Mouse (Mus musculus) stomach, postnatal 0 days (tissue): ENCODE measurements around the gene St3gal5. TPM values are rescaled to one million over a fixed set of nuclear protein-coding genes. Genes with fewer than 3 reads are reported as not detected.

Source experiments
- ATAC-seq: fragments of 200-750 bp; cut with Nextera tagmentation; 2 replicates; pipeline ENCODE4 v1.8.0; 2017; ENCODE audit not compliant: low FRiP score, low TSS enrichment
- DNase-seq: peaks from one replicate; pipeline ENCODE4 v3.0.0-alpha.2; 2016; ENCODE audit warnings: low spot score
- H3K27ac ChIP-seq: fragments of 300-500 bp; sonication (generic); replicated peaks from 2 replicates; pipeline ENCODE4 v1.5.1; 2014; ENCODE audit warnings: mild to moderate bottlenecking, control low read depth
- H3K27me3 ChIP-seq: fragments of 300-500 bp; sonication (generic); 2 replicates; pipeline ENCODE4 v1.6.1; 2014; ENCODE audit warnings: low read length; ENCODE audit not compliant: control insufficient read depth, insufficient read depth
- H3K36me3 ChIP-seq: fragments of 300-500 bp; sonication (generic); 2 replicates; pipeline ENCODE4 v1.6.1; 2014; ENCODE audit warnings: low read length, mixed read lengths; ENCODE audit not compliant: control insufficient read depth, insufficient read depth
- H3K4me1 ChIP-seq: fragments of 300-500 bp; sonication (generic); replicated peaks from 2 replicates; pipeline ENCODE4 v1.6.1; 2014; ENCODE audit warnings: antibody characterized with exemption; ENCODE audit not compliant: control insufficient read depth, insufficient read depth
- H3K4me2 ChIP-seq: fragments of 300-500 bp; sonication (generic); replicated peaks from 2 replicates; pipeline ENCODE4 v1.6.1; 2014; ENCODE audit warnings: low read depth, mild to moderate bottlenecking, control low read depth, moderate library complexity
- H3K4me3 ChIP-seq: fragments of 300-500 bp; sonication (generic); 2 replicates; pipeline ENCODE4 v1.5.1; 2014; ENCODE audit warnings: low read depth, low read length, control low read depth
- H3K9ac ChIP-seq: fragments of 300-500 bp; sonication (generic); 2 replicates; pipeline ENCODE4 v1.6.1; 2014; ENCODE audit warnings: mild to moderate bottlenecking, low read length, control low read depth, mixed read lengths
- H3K9me3 ChIP-seq: fragments of 300-500 bp; sonication (generic); 2 replicates; pipeline ENCODE4 v1.6.1; 2016; ENCODE audit warnings: low read length; ENCODE audit not compliant: control insufficient read depth
- CTCF ChIP-seq: IDR thresholded peaks from 2 replicates; pipeline ENCODE4 v1.5.1; 2016; ENCODE audit warnings: antibody characterized with exemption, low read depth, mild to moderate bottlenecking, moderate library complexity
- EP300 ChIP-seq: optimal IDR thresholded peaks from 2 replicates; pipeline ENCODE3; 2016; ENCODE audit warnings: antibody characterized with exemption
- WGBS: fragments of 180-500 bp; shearing (Covaris S2); extraction: QIAGEN DNeasy Blood & Tissue Kit; methylation state at CpG from one replicate; pipeline ENCODE4 v1.1.7; 2014; 5-methylcytosine and 5-hydroxymethylcytosine counted together
- polyA plus RNA-seq: library from polyadenylated mRNA; unstranded; fragments of >200 nt; fragmentation: Nextera tagmentation; extraction: Ambion mirVana; gene quantifications from 2 replicates; pipeline ENCODE4 v1.2.1, GENCODE M21; 2015

The St3gal5 gene
- polyA plus RNA-seq, result 13.4 and 14.2 TPM in 2 replicates

- Histone ChIP-seq H3K9me3 (no peaks in the 10 kb centered on the region), H3K27me3 (no peaks in the 10 kb centered on the region), H3K36me3 (no peaks in the 10 kb centered on the region), H3K9ac (peak within 1 kb of the TSS; percentile 70), H3K4me1 (0 out of 2 replicates have a peak, but pooled peaks cover 2% of the 10 kb centered on the region), H3K4me2 (peak within 1 kb of the TSS; percentile 98), H3K27ac (peak within 1 kb of the TSS; percentile 65), H3K4me3 (peak within 1 kb of the TSS; percentile 68)
- peak; percentile 91 for ATAC-seq
- peak; percentile 91 for DNase-seq
- TF ChIP-seq CTCF (peak; percentile 59), EP300 (no peak)
- WGBS, result under 1% methylated on average over 72 of the region's 81 CpGs
Observed at GRCm38 (mm10) chr6:72097181-72097995, at the start of gene St3gal5. Gene St3gal5, plus strand, starts transcription at chr6:72097592.

- Histone ChIP-seq H3K9me3 (no peaks in the 10 kb centered on the region), H3K36me3 (no peaks in the 10 kb centered on the region), H3K27me3 (no peaks in the 10 kb centered on the region), H3K27ac (no peak overlapping the region), H3K4me3 (no peak overlapping the region), H3K4me2 (no peak overlapping the region), H3K4me1 (no peaks in the 10 kb centered on the region), H3K9ac (no peak overlapping the region)
- ATAC-seq (no peak), DNase-seq (no peak)
- WGBS, result 83% methylated on average over 5 of the region's 5 CpGs
- TF ChIP-seq CTCF (no peak), EP300 (no peak)
Observed at GRCm38 (mm10) chr6:72048643-72049042, 48.7 kb upstream of the St3gal5 start.

- no peaks in the 10 kb centered on the region for H3K4me1 ChIP-seq
- no peaks in the 10 kb centered on the region for H3K9me3 ChIP-seq
- H3K9ac ChIP-seq, result no peak overlapping the region
- H3K4me3 ChIP-seq, result no peak overlapping the region
- H3K27me3 ChIP-seq, result no peaks in the 10 kb centered on the region
- no peaks in the 10 kb centered on the region for H3K36me3 ChIP-seq
- no peak for ATAC-seq
- H3K27ac ChIP-seq, result no peak overlapping the region
- DNase-seq, result no peak
- no peak overlapping the region for H3K4me2 ChIP-seq
- WGBS, result 64% methylated on average over 6 of the region's 6 CpGs
- TF ChIP-seq EP300 (no peak), CTCF (no peak)
Observed at GRCm38 (mm10) chr6:72049941-72050340, 47.5 kb upstream of the St3gal5 start.

- ATAC-seq (no peak), DNase-seq (no peak)
- no peaks in the 10 kb centered on the region for H3K27me3 ChIP-seq
- no peaks in the 10 kb centered on the region for H3K36me3 ChIP-seq
- H3K9me3 ChIP-seq, result no peaks in the 10 kb centered on the region
- no peak overlapping the region for H3K4me3 ChIP-seq
- no peak overlapping the region for H3K4me2 ChIP-seq
- no peak overlapping the region for H3K27ac ChIP-seq
- H3K9ac ChIP-seq, result no peak overlapping the region
- no peaks in the 10 kb centered on the region for H3K4me1 ChIP-seq
- no peak for TF ChIP-seq CTCF
- TF ChIP-seq EP300, result no peak
- WGBS, result 54% methylated on average over 7 of the region's 7 CpGs
Observed at GRCm38 (mm10) chr6:72050827-72051226, 46.6 kb upstream of the St3gal5 start.

- no peaks in the 10 kb centered on the region for H3K9me3 ChIP-seq
- H3K36me3 ChIP-seq, result no peaks in the 10 kb centered on the region
- WGBS, result 75% methylated on average over 2 of the region's 2 CpGs
- H3K4me2 ChIP-seq, result no peak overlapping the region
- no peaks in the 10 kb centered on the region for H3K27me3 ChIP-seq
- DNase-seq, result no peak
- no peak for TF ChIP-seq EP300
- TF ChIP-seq CTCF, result no peak
- H3K9ac ChIP-seq, result no peak overlapping the region
- no peaks in the 10 kb centered on the region for H3K4me1 ChIP-seq
- ATAC-seq, result no peak
- H3K27ac ChIP-seq, result no peak overlapping the region
- H3K4me3 ChIP-seq, result no peak overlapping the region
Observed at GRCm38 (mm10) chr6:72051247-72051646, 46.1 kb upstream of the St3gal5 start.

GRCm38 (mm10) chr6:72051757-72052156 lies 45.6 kb upstream of the St3gal5 start:
- Histone ChIP-seq H3K4me1 (no peaks in the 10 kb centered on the region), H3K9ac (no peak overlapping the region), H3K9me3 (no peaks in the 10 kb centered on the region), H3K27ac (no peak overlapping the region), H3K4me3 (no peak overlapping the region), H3K36me3 (no peaks in the 10 kb centered on the region), H3K27me3 (no peaks in the 10 kb centered on the region), H3K4me2 (no peak overlapping the region)
- no peak for ATAC-seq
- TF ChIP-seq EP300, result no peak
- TF ChIP-seq CTCF, result no peak
- WGBS, result 50% methylated on average over 6 of the region's 6 CpGs
- no peak for DNase-seq
